Mouse (Mus musculus): ENCODE data around the gene Ston2.

Ston2 gene

DNA sequence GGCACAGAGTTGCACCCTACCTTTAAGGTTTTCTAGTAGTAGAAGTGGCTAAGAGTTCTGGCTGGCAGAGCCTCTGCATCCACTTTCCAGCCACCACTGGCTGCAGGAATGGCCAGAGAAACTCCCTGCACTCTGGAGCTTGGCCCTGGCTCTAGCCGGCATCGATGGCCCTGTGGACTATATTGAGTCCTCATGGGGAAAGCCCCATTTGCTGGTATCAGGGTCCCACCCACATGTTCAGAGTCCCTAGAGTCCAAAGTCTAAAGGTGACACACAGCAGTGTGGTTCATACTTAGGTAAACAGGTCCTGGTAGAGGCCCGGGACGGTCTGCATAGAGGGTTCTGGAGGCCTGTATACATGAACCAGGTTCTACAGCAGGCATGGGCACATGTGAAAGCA, 92.0 kb downstream of the Ston2 start:
- no peak for DNase-seq

GRCm38 (mm10) chr12:91695761-91696160, 92.4 kb downstream of the Ston2 start:
- DNase-seq, result no peak

- no peak for DNase-seq
These were observed 93.4 kb downstream of the Ston2 start for GRCm38 (mm10) chr12:91694748-91695147.

- no peak for DNase-seq
These were observed 94.6 kb downstream of the Ston2 start for GRCm38 (mm10) chr12:91693566-91693965.

GRCm38 (mm10) chr12:91692991-91693390, 95.2 kb downstream of the Ston2 start:
- no peak for DNase-seq

GRCm38 (mm10) chr12:91685674-91686290, 102.4 kb downstream of the Ston2 start:
- no peak for DNase-seq

DNA sequence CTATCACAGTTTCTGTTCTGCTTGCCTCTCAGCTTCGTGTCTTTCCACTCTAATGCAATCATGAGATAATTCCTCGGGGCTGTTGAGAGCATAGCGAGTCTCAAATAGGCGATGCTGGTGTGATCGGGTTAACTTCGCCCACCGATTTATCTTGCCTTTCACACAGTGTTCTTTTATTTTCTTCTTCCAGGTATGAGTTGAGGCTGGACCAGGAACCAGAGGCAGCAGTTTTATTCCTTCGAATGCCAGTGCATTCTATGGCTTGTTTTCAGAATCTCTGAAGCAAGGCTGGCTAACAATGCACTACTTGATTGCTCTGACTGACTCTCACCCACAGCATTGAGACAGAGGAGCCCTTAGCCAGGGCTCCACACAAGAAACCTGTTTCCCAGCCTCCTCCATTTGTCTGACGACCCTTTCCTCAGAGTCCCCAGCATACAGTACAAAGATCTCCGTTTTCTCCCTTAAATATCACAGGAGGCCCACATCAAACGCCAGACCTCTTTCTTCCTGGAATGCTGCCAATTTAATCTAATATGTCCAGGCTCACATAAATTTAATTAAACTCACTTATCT, 103.3 kb downstream of the Ston2 start:
- DNase-seq, result no peak

GRCm38 (mm10) chr12:91684101-91684839, 103.9 kb downstream of the Ston2 start:
- DNase-seq, result no peak

GRCm38 (mm10) chr12:91683549-91684100, 104.6 kb downstream of the Ston2 start:
- no peak for DNase-seq

- DNase-seq, result no peak
These were observed 105.1 kb downstream of the Ston2 start for GRCm38 (mm10) chr12:91683096-91683495.

- DNase-seq, result peak; percentile 28
These were observed 108.7 kb downstream of the Ston2 start for GRCm38 (mm10) chr12:91679320-91680064.

- DNase-seq, result no peak
These were observed 112.2 kb downstream of the Ston2 start for GRCm38 (mm10) chr12:91675937-91676336.

DNA sequence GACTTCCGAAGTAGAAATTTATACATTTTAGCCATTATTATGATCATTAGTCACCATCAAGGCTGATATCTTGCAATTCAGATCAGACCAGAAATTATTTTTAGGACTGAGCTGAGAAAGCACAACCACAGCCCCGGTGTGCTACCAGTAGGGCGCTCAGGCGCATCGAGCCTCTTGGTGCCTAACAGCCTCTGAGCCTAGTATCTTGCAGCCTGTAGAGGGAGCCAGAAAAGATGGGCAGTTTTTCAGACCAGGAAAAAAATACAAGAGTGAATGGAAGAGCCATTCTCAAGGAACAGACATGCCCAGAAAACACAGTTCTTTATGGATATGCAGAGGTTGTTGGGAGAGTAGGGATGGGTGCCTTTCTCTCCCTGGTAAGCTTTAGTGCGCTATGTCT, 115.0 kb downstream of the Ston2 start:
- DNase-seq, result no peak

DNA sequence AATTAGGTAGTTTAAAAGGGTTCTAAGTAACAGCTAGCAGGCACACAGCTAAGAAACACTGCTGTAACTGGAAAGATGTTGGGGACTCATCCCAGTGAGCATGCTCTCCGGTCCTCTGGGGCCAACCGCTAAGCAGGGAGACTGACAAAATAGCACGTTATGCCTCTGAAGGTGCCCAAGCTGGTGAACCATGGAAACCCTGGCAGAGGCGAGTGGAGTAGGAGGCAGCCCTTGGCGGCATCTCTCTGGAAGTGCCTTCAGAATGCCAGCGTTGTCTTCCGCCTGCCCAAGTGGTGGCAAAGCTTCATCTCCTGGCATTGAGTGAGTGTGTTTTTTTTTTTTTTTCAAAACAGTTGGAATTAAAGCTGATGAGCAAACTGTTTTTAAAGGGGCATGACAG, 115.7 kb downstream of the Ston2 start:
- DNase-seq, result peak; percentile 25

GRCm38 (mm10) chr12:91668529-91669245, 119.5 kb downstream of the Ston2 start:
- DNase-seq, result no peak

GRCm38 (mm10) chr12:91667741-91668140, 120.4 kb downstream of the Ston2 start:
- DNase-seq, result no peak

- no peak for DNase-seq
These were observed 121.6 kb downstream of the Ston2 start for GRCm38 (mm10) chr12:91666607-91667006.

- no peak for DNase-seq
These were observed 122.8 kb downstream of the Ston2 start for GRCm38 (mm10) chr12:91665431-91665830.

DNA sequence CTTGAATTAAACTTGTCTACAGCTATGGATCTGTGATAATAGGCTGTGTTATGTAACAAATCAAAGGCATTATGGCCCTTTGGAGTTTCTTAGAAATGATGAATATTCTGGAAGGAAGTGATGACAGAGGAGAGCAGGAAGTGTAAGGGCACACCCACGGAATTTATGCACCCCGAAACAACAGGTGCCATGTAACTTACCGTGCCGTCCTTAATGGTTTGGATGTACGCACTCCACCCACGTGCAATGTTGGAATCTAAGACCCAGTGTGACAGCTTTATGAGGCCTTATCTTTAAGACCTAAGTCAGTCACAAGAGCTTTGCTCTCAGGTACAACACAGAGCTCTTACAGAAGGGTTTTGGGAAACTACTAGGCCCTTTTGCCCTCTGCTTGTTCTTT, 124.9 kb downstream of the Ston2 start:
- no peak for DNase-seq

DNA sequence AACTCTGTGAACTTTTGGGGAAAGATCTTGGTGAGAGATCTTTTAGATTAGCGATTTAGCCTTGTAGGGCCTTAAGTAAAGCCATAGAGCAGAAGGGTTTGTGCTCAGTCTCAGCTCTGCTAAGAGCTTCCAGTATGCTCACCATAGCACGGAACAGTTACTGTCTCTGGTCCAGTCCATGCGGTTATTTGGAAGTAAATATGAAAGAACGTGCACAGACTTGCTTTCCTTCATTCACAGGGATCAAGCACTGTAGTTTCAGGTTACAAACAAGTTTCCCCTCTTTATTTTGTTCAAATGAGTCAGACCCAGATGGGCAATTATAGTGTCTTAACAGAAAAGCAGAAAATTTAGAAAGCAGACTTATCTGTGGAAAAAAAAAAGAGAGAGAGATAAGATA, 125.3 kb downstream of the Ston2 start:
- DNase-seq, result no peak

GRCm38 (mm10) chr12:91660640-91661417, 127.4 kb downstream of the Ston2 start:
- DNase-seq, result no peak
